Mouse (Mus musculus) CH12.LX (cell line): ENCODE data around the gene Ccdc88c. TPM values are rescaled to one million over a fixed set of nuclear protein-coding genes. Genes with fewer than 3 reads are reported as not detected.

Experiments used
- DNase-seq: peaks from one replicate; pipeline ENCODE4 v3.0.0-alpha.2; 2013; ENCODE audit errors: extremely low read depth
- H3K27ac ChIP-seq: 2 replicates; pipeline ENCODE4 v1.5.1; 2012; ENCODE audit warnings: low read depth, mild to moderate bottlenecking, control low read depth, moderate library complexity; ENCODE audit not compliant: insufficient read depth
- H3K27me3 ChIP-seq: replicated peaks from 2 replicates; pipeline ENCODE3; 2012; ENCODE audit warnings: inconsistent platforms
- H3K36me3 ChIP-seq, 2 experiments: replicated peaks in 1 of 2; 2 replicates each; pipeline versions ENCODE3 to v1.6.1; 2012; ENCODE audit warnings: inconsistent platforms in 1 of 2, low read length in 1 of 2, mild to moderate bottlenecking in 1 of 2, mixed read lengths in 1 of 2, moderate library complexity in 1 of 2; ENCODE audit not compliant: control insufficient read depth in 1 of 2, insufficient read depth in 1 of 2
- H3K4me1 ChIP-seq, 2 experiments: 2 replicates each; pipeline ENCODE4 v1.6.1; 2012; ENCODE audit warnings: inconsistent platforms in 1 of 2, moderate library complexity in 1 of 2; ENCODE audit not compliant: insufficient read depth in 2 of 2, control insufficient read depth in 1 of 2
- H3K4me2 ChIP-seq: 2 replicates; pipeline ENCODE4 v1.6.1; 2012; ENCODE audit warnings: low read depth, mild to moderate bottlenecking, control low read depth; ENCODE audit not compliant: poor library complexity, insufficient read depth, severe bottlenecking
- H3K4me3 ChIP-seq, 3 experiments: fragments of 150-350 bp in 1 of 3; sonication (generic) in 1 of 3; replicated peaks in 1 of 3; 2 replicates each; pipeline versions ENCODE3 to v1.5.1; 2011 to 2012; ENCODE audit warnings: low read depth in 2 of 3, low read length in 2 of 3, mild to moderate bottlenecking in 2 of 3, moderate library complexity in 2 of 3, control low read depth in 1 of 3, improper control_type of control experiment in 1 of 3, inconsistent platforms in 1 of 3, mixed read lengths in 1 of 3; ENCODE audit not compliant: poor library complexity in 1 of 3
- H3K79me2 ChIP-seq: replicated peaks from 2 replicates; pipeline ENCODE4 v1.6.1; 2012; ENCODE audit warnings: mild to moderate bottlenecking, moderate library complexity; ENCODE audit not compliant: control insufficient read depth, poor library complexity, insufficient read depth, severe bottlenecking; ENCODE audit errors: extremely low read depth
- H3K9ac ChIP-seq: 2 replicates; pipeline ENCODE4 v1.6.1; 2012; ENCODE audit warnings: low read depth, mild to moderate bottlenecking, control low read depth, moderate library complexity; ENCODE audit not compliant: insufficient read depth
- H3K9me3 ChIP-seq: replicated peaks from 2 replicates; pipeline ENCODE3; 2012; ENCODE audit warnings: low read length, inconsistent platforms, mixed read lengths
- CHD1 ChIP-seq: IDR thresholded peaks from 2 replicates; pipeline ENCODE4 v1.6.1; 2012; ENCODE audit warnings: low read depth, low read length, improper control_type of control experiment, inconsistent platforms
- CHD2 ChIP-seq: IDR thresholded peaks from 2 replicates; pipeline ENCODE4 v1.6.1; 2011; ENCODE audit warnings: low read length, improper control_type of control experiment
- E2F4 ChIP-seq: IDR thresholded peaks from 2 replicates; pipeline ENCODE4 v1.6.1; 2011; ENCODE audit warnings: low read depth, low read length, improper control_type of control experiment; ENCODE audit not compliant: insufficient replicate concordance
- EP300 ChIP-seq: IDR thresholded peaks from 2 replicates; pipeline ENCODE4 v1.6.1; 2011; ENCODE audit warnings: low read length, improper control_type of control experiment
- KAT2A ChIP-seq: IDR thresholded peaks from 2 replicates; pipeline ENCODE4 v1.6.1; 2012; ENCODE audit warnings: low read length, improper control_type of control experiment, inconsistent platforms; ENCODE audit not compliant: insufficient replicate concordance
- MAX ChIP-seq: IDR thresholded peaks from 2 replicates; pipeline ENCODE4 v1.6.1; 2011; ENCODE audit warnings: low read length, improper control_type of control experiment
- MAZ ChIP-seq: IDR thresholded peaks from 2 replicates; pipeline ENCODE4 v1.6.1; 2012; ENCODE audit warnings: low read depth, mild to moderate bottlenecking, inconsistent platforms, low read length, improper control_type of control experiment, moderate library complexity
- MEF2A ChIP-seq: IDR thresholded peaks from 2 replicates; pipeline ENCODE4 v1.6.1; 2014; ENCODE audit warnings: low read depth, mild to moderate bottlenecking, inconsistent platforms, low read length, improper control_type of control experiment, borderline replicate concordance
- NELFE ChIP-seq: IDR thresholded peaks from 2 replicates; pipeline ENCODE4 v1.6.1; 2011; ENCODE audit warnings: low read depth, low read length, improper control_type of control experiment
- PAX5 ChIP-seq: IDR thresholded peaks from 2 replicates; pipeline ENCODE4 v1.6.1; 2012; ENCODE audit warnings: low read length, inconsistent platforms, mixed read lengths
- POLR2AphosphoS2 ChIP-seq: IDR thresholded peaks from 2 replicates; pipeline ENCODE4 v1.6.1; 2011; ENCODE audit warnings: low read depth, low read length, improper control_type of control experiment
- RAD21 ChIP-seq: IDR thresholded peaks from 2 replicates; pipeline ENCODE4 v1.6.1; 2011; ENCODE audit warnings: low read depth, mild to moderate bottlenecking, low read length, improper control_type of control experiment, moderate library complexity
- RCOR1 ChIP-seq: conservative IDR thresholded peaks from 2 replicates; pipeline ENCODE4 v1.6.1; 2012; ENCODE audit warnings: low read depth, mild to moderate bottlenecking, inconsistent platforms, low read length, improper control_type of control experiment
- SIN3A ChIP-seq: IDR thresholded peaks from 2 replicates; pipeline ENCODE4 v1.6.1; 2012; ENCODE audit warnings: low read length, improper control_type of control experiment, inconsistent platforms
- SMC3 ChIP-seq: IDR thresholded peaks from 2 replicates; pipeline ENCODE4 v1.6.1; 2011; ENCODE audit warnings: low read depth, low read length, improper control_type of control experiment
- TBP ChIP-seq: conservative IDR thresholded peaks from 2 replicates; pipeline ENCODE4 v1.6.1; 2011; ENCODE audit warnings: low read depth, low read length, improper control_type of control experiment
- TCF12 ChIP-seq: IDR thresholded peaks from 2 replicates; pipeline ENCODE4 v1.6.1; 2014; ENCODE audit warnings: low read depth, mild to moderate bottlenecking, inconsistent platforms, low read length, improper control_type of control experiment
- USF2 ChIP-seq: conservative IDR thresholded peaks from 2 replicates; pipeline ENCODE4 v1.6.1; 2011; ENCODE audit warnings: low read depth, low read length, improper control_type of control experiment
- dilution Hi-C: fragments of 300-500 bp; cut with MboI; formaldehyde crosslinking; loops from 2 replicates; pipeline ENCODE4 v1.14.3; 2020; ENCODE audit warnings: low sequenced_read_pairs; ENCODE audit not compliant: extremely low pct_unique_long_range_greater_than_20kb, extremely low pct_ligation_motif_present
- in situ Hi-C: fragments of 300-500 bp; cut with MboI; formaldehyde crosslinking; loops from 3 replicates; pipeline ENCODE4 v1.14.3; 2019; ENCODE audit warnings: low sequenced_read_pairs, low pct_ligation_motif_present, low pct_unique_long_range_greater_than_20kb, mixed read lengths
- polyA plus RNA-seq: library from polyadenylated mRNA; unstranded; fragments of >175 nt; gene quantifications from 2 replicates; pipeline ENCODE4 v1.2.1, GENCODE M21; 2012; ENCODE audit warnings: low read depth; ENCODE audit not compliant: insufficient read length
- total RNA-seq, 2 experiments: library from RNA; depleted of rRNA; stranded (reverse); fragments of 300-350 nt in 1 of 2; fragments of >200 nt in 1 of 2; gene quantifications; 2 replicates each; pipeline ENCODE4 v1.2.3; 2012 to 2014

The Ccdc88c gene
- total and polyA plus RNA-seq, 3 experiments, result 20.3 to 32.7 (median 24.9) TPM

GRCm38 (mm10) chr12:100907598-100908297 lies 121.1 kb downstream of the Ccdc88c start, which contains the start of gene Gpr68:
Gene Gpr68, minus strand, starts transcription at chr12:100908198.
- Histone ChIP-seq H3K27me3 (no peaks in the 10 kb centered on the region), H3K36me3 (peaks cover 12 to 26% of the 10 kb centered on the region in 2 experiments), H3K9me3 (no peaks in the 10 kb centered on the region), H3K79me2 (no peaks in the 10 kb centered on the region), H3K4me2 (0 out of 2 replicates have a peak within 1 kb of the TSS, but pooled peaks have one; percentile 24), H3K9ac (no peak within 1 kb of the TSS; the same call in 1 of the 2 replicates), H3K27ac (no peak within 1 kb of the TSS), H3K4me1 (peaks cover 20 to 80% of the 10 kb centered on the region in 2 experiments), H3K4me3 (peak within 1 kb of the TSS in 1 of 3 experiments; percentile 34)
- dilution Hi-C loops, result no loop called here
- TF ChIP-seq PAX5 (no peak), RAD21 (no peak), MAZ (no peak), TCF12 (no peak), KAT2A (no peak), USF2 (no peak), E2F4 (no peak), RCOR1 (no peak), EP300 (no peak), MAX (no peak), POLR2AphosphoS2 (no peak), CHD2 (no peak), SIN3A (no peak), TBP (no peak), MEF2A (no peak)
- in situ Hi-C loops, result no loop called here
- no peak for DNase-seq

- TF ChIP-seq CHD1, result no peak
- no peak for TF ChIP-seq NELFE
- no peak for TF ChIP-seq SMC3
- TF ChIP-seq TBP, result no peak
- no peak for TF ChIP-seq MEF2A
- no peak for TF ChIP-seq SIN3A
- dilution Hi-C loops (no loop called here), in situ Hi-C loops (no loop called here)
- peaks cover 7 to 17% of the 10 kb centered on the region in 2 experiments for H3K36me3 ChIP-seq
- no peak overlapping the region for H3K4me3 ChIP-seq
- H3K4me1 ChIP-seq, result peaks cover 20 to 71% of the 10 kb centered on the region in 2 experiments
- no peak overlapping the region for H3K27ac ChIP-seq
- H3K27me3 ChIP-seq, result no peaks in the 10 kb centered on the region
- H3K9ac ChIP-seq, result no peak overlapping the region
- H3K4me2 ChIP-seq, result no peak overlapping the region
- no peaks in the 10 kb centered on the region for H3K79me2 ChIP-seq
- no peaks in the 10 kb centered on the region for H3K9me3 ChIP-seq
- DNase-seq, result no peak
Observed at GRCm38 (mm10) chr12:100906861-100907260, 122.0 kb downstream of the Ccdc88c start.
